Mouse (Mus musculus): ENCODE data around the gene Slc9a7.

Gene Slc9a7

GRCm38 (mm10) chrX:20291282-20292039, at the start of gene Slc9a7:
TSS of gene Slc9a7 (minus strand) at chrX:20291807.
- DNase-seq, result peak; percentile 39 to 43

GRCm38 (mm10) chrX:20335722-20336121, 44.1 kb upstream of the Slc9a7 start:
- peak; percentile 5 to 53 for DNase-seq

GRCm38 (mm10) chrX:20332756-20333155, 41.1 kb upstream of the Slc9a7 start:
- no peak for DNase-seq

GRCm38 (mm10) chrX:20307215-20307614, 15.6 kb upstream of the Slc9a7 start:
- DNase-seq, result no peak

- no peak for DNase-seq
Measured at GRCm38 (mm10) chrX:20305941-20306340, 14.3 kb upstream of the Slc9a7 start.

- DNase-seq, result no peak
Measured at GRCm38 (mm10) chrX:20303280-20303679, 11.7 kb upstream of the Slc9a7 start.

- DNase-seq, result no peak
Measured at GRCm38 (mm10) chrX:20292040-20292417, 422 bp upstream of the Slc9a7 start.

- no peak for DNase-seq
Measured at GRCm38 (mm10) chrX:20290715-20291114, 892 bp downstream of the Slc9a7 start.

- no peak for DNase-seq
Measured at GRCm38 (mm10) chrX:20288674-20289073, 2.9 kb downstream of the Slc9a7 start.

GRCm38 (mm10) chrX:20286254-20286653, 5.4 kb downstream of the Slc9a7 start:
- no peak for DNase-seq

- no peak for DNase-seq
Measured at GRCm38 (mm10) chrX:20279424-20279823, 12.2 kb downstream of the Slc9a7 start.

- DNase-seq, result no peak
Measured at GRCm38 (mm10) chrX:20273854-20274253, 17.8 kb downstream of the Slc9a7 start.

GRCm38 (mm10) chrX:20271980-20272379, 19.6 kb downstream of the Slc9a7 start:
- no peak for DNase-seq

GRCm38 (mm10) chrX:20269980-20270379, 21.6 kb downstream of the Slc9a7 start:
- no peak for DNase-seq

- no peak for DNase-seq
Measured at GRCm38 (mm10) chrX:20264370-20264769, 27.2 kb downstream of the Slc9a7 start.

- DNase-seq, result no peak
Measured at GRCm38 (mm10) chrX:20228102-20228501, 63.5 kb downstream of the Slc9a7 start.

- DNase-seq, result no peak
Measured at GRCm38 (mm10) chrX:20221486-20221885, 70.1 kb downstream of the Slc9a7 start.

GRCm38 (mm10) chrX:20185616-20186015, 106.0 kb downstream of the Slc9a7 start:
- DNase-seq, result no peak

GRCm38 (mm10) chrX:20176792-20177191, 114.8 kb downstream of the Slc9a7 start:
- DNase-seq, result no peak

GRCm38 (mm10) chrX:20168430-20168829, 123.2 kb downstream of the Slc9a7 start:
- DNase-seq, result no peak

- no peak for DNase-seq
Measured at GRCm38 (mm10) chrX:20164984-20165383, 126.6 kb downstream of the Slc9a7 start.

- peak; percentile 62 to 81 for DNase-seq
Measured at GRCm38 (mm10) chrX:20162322-20162711, 129.3 kb downstream of the Slc9a7 start.

- DNase-seq, result peak; percentile 2
Measured at GRCm38 (mm10) chrX:20161687-20162321, 129.8 kb downstream of the Slc9a7 start.

- no peak for DNase-seq
Measured at GRCm38 (mm10) chrX:20160301-20160700, 131.3 kb downstream of the Slc9a7 start.

- peak; percentile 4 to 8 for DNase-seq
Measured at GRCm38 (mm10) chrX:20157519-20157918, 134.1 kb downstream of the Slc9a7 start.
